12 mouse cellular contexts compared by ENCODE assay signal in the genomic region with DNA sequence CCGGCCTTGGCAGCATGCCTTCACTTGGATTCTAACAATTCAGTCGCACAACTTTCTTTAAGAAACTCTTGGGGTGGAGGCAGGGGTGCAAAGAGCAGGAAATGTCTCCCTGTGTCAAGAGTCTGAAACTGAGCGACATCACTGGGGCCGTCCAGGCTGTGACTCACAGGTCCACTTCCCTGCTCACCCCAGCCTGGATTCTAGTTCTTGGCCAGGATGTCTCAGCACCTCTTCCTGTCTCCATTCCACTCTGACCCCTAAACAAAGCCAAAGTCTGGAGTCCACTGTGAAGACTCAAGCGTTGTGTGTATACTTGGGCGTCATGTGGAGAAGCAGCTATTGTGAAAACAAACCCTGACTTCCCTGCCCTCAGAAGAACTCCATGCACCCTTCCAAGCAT. TPM values are rescaled to one million over a fixed set of nuclear protein-coding genes. Genes with fewer than 3 reads are reported as not detected.
DNase-seq lines count a peak whose midpoint lies in the region; ATAC-seq and TF ChIP-seq lines count a peak whose summit lies in the region.
"Had no signal": no experiment of that assay in that cellular context is flagged by ENCODE, and none has a peak within 500 bp of the region (broad histone marks: within the 10 kb centered on the region; RNA-seq: fewer than 3 reads in every experiment).

No protein-coding gene starts in this region.

- TF ChIP-seq EP300 in stomach, postnatal 0 days (optimal IDR thresholded peaks at IDR 0.05): no peak

- H3K4me1 ChIP-seq in midbrain, embryonic 11.5 days (ENCODE audit: control insufficient read depth, insufficient read depth, low read length): no peaks in the 10 kb centered on the region
- H3K4me1 ChIP-seq in midbrain, embryonic 16.5 days (ENCODE audit: control insufficient read depth, insufficient read depth, low read length): no peaks in the 10 kb centered on the region
- H3K4me1 ChIP-seq in heart, embryonic 14.5 days (ENCODE audit: control insufficient read depth in 2 of 2, insufficient read depth in 2 of 2, low read length in 2 of 2): peaks cover 10 to 11% of the 10 kb centered on the region in 2 experiments; a peak in 3 of 4 replicates
- H3K4me1 ChIP-seq in stomach, postnatal 0 days (replicated peaks; ENCODE audit: control insufficient read depth, insufficient read depth): no peaks in the 10 kb centered on the region

- H3K4me2 ChIP-seq in midbrain, embryonic 11.5 days: no peak overlapping the region
- H3K4me2 ChIP-seq in midbrain, embryonic 16.5 days (ENCODE audit: low read length): no peak overlapping the region
- H3K4me2 ChIP-seq in heart, embryonic 14.5 days (ENCODE audit: low read length): no peak overlapping the region
- H3K4me2 ChIP-seq in stomach, postnatal 0 days (replicated peaks; ENCODE audit: low read depth): no peak overlapping the region
- H3K4me2 ChIP-seq: limb, embryonic 12.5 days had no signal

- H3K27me3 ChIP-seq in midbrain, embryonic 11.5 days (ENCODE audit: control insufficient read depth, insufficient read depth, low read length): no peaks in the 10 kb centered on the region
- no peaks in the 10 kb centered on the region for H3K27me3 ChIP-seq in midbrain, embryonic 16.5 days (ENCODE audit: control insufficient read depth, insufficient read depth, low read depth, low read length)
- H3K27me3 ChIP-seq in heart, embryonic 14.5 days (ENCODE audit: control insufficient read depth, insufficient read depth, low read length): no peaks in the 10 kb centered on the region
- no peaks in the 10 kb centered on the region for H3K27me3 ChIP-seq in stomach, postnatal 0 days (ENCODE audit: control insufficient read depth, insufficient read depth, low read length)
- H3K27me3 ChIP-seq: Patski had no signal

- 82% methylated on average over 6 of the region's 6 CpGs for WGBS in midbrain, embryonic 11.5 days
- WGBS in midbrain, embryonic 16.5 days: 81% methylated on average over 6 of the region's 6 CpGs
- 49% methylated on average over 6 of the region's 6 CpGs for WGBS in heart, embryonic 14.5 days
- WGBS in stomach, postnatal 0 days: 47% methylated on average over 6 of the region's 6 CpGs

- no peak for TF ChIP-seq CTCF in stomach, postnatal 0 days (IDR thresholded peaks at IDR 0.05; ENCODE audit: low read depth)

- ATAC-seq in midbrain, embryonic 11.5 days (ENCODE audit: low FRiP score): no peak
- ATAC-seq in midbrain, embryonic 16.5 days: no peak
- ATAC-seq in heart, embryonic 14.5 days (ENCODE audit: insufficient number of reproducible peaks, insufficient read depth, low FRiP score, low read depth): peak; percentile 56
- ATAC-seq in stomach, postnatal 0 days (ENCODE audit: low FRiP score, low TSS enrichment): peak; percentile 49; the same call in 1 of the 2 replicates
- ATAC-seq: forebrain, embryonic 14.5 days; Patski had no signal

- no peak overlapping the region for H3K4me3 ChIP-seq in midbrain, embryonic 11.5 days (ENCODE audit: low read depth, low read length)
- H3K4me3 ChIP-seq in midbrain, embryonic 16.5 days (ENCODE audit: low read depth, low read length): no peak overlapping the region
- no peak overlapping the region for H3K4me3 ChIP-seq in heart, embryonic 14.5 days (ENCODE audit: control insufficient read depth in 1 of 2, insufficient read depth in 1 of 2, low read depth in 1 of 2, low read length in 2 of 2)
- no peak overlapping the region for H3K4me3 ChIP-seq in stomach, postnatal 0 days (ENCODE audit: low read depth, low read length)
- H3K4me3 ChIP-seq: limb, embryonic 12.5 days had no signal

- no peak overlapping the region for H3K9ac ChIP-seq in midbrain, embryonic 11.5 days (ENCODE audit: low read length)
- no peak overlapping the region for H3K9ac ChIP-seq in midbrain, embryonic 16.5 days (ENCODE audit: low read depth, low read length)
- no peak overlapping the region for H3K9ac ChIP-seq in heart, embryonic 14.5 days (ENCODE audit: low read length)
- H3K9ac ChIP-seq in stomach, postnatal 0 days (ENCODE audit: low read length): no peak overlapping the region
- H3K9ac ChIP-seq: limb, embryonic 12.5 days had no signal

- no peaks in the 10 kb centered on the region for H3K9me3 ChIP-seq in midbrain, embryonic 11.5 days (ENCODE audit: control insufficient read depth, low read length)
- H3K9me3 ChIP-seq in midbrain, embryonic 16.5 days (replicated peaks; ENCODE audit: control insufficient read depth, low read length, poor library complexity, severe bottlenecking): no peaks in the 10 kb centered on the region
- no peaks in the 10 kb centered on the region for H3K9me3 ChIP-seq in heart, embryonic 14.5 days (ENCODE audit: control insufficient read depth, low read length)
- H3K9me3 ChIP-seq in stomach, postnatal 0 days (ENCODE audit: control insufficient read depth, low read length): no peaks in the 10 kb centered on the region
- H3K9me3 ChIP-seq: limb, embryonic 12.5 days had no signal

- DNase-seq in midbrain, embryonic 11.5 days (ENCODE audit: low spot score, missing footprints): peak; percentile 45
- DNase-seq in kidney, postnatal 14 days: peak; percentile 66
- no peak for DNase-seq in stomach, postnatal 0 days (ENCODE audit: low spot score)
- no peak for DNase-seq in thymus, postnatal 10 days (ENCODE audit: low spot score in 2 of 2)
- DNase-seq in B cell, adult 2 months: no peak
- DNase-seq in embryo, embryonic 9.5 days (ENCODE audit: extremely low spot score): no peak
- DNase-seq: cerebellum, postnatal 25 days had no signal

- no peaks in the 10 kb centered on the region for H3K36me3 ChIP-seq in midbrain, embryonic 11.5 days (ENCODE audit: control insufficient read depth, insufficient read depth, low read length)
- no peaks in the 10 kb centered on the region for H3K36me3 ChIP-seq in midbrain, embryonic 16.5 days (ENCODE audit: control insufficient read depth, insufficient read depth, low read length)
- H3K36me3 ChIP-seq in heart, embryonic 14.5 days (ENCODE audit: control insufficient read depth, insufficient read depth, low read length): no peaks in the 10 kb centered on the region
- no peaks in the 10 kb centered on the region for H3K36me3 ChIP-seq in stomach, postnatal 0 days (ENCODE audit: control insufficient read depth, insufficient read depth, low read length)
- H3K36me3 ChIP-seq: limb, embryonic 12.5 days had no signal

- H3K27ac ChIP-seq in midbrain, embryonic 11.5 days (ENCODE audit: low read depth, low read length): no peak overlapping the region
- no peak overlapping the region for H3K27ac ChIP-seq in midbrain, embryonic 16.5 days (ENCODE audit: low read length)
- H3K27ac ChIP-seq in heart, embryonic 14.5 days (replicated peaks in 1 of 2; ENCODE audit: control insufficient read depth in 1 of 2, insufficient read depth in 1 of 2, low read depth in 2 of 2, low read length in 2 of 2): peak overlapping the region in 1 of 2 experiments; percentile 58; a peak in 1 of 4 replicates
- H3K27ac ChIP-seq in stomach, postnatal 0 days (replicated peaks): no peak overlapping the region

RNA-seq across cellular contexts. Expression of a gene that starts 55.6 kb away (rescaled TPM):
- polyA plus RNA-seq in midbrain, embryonic 11.5 days (2014; fragmentation: Nextera tagmentation; extraction: Ambion mirVana): 24.5 and 28.1 TPM in 2 replicates
- polyA plus RNA-seq in midbrain, embryonic 16.5 days (2015; fragmentation: Nextera tagmentation; extraction: Ambion mirVana): 22.7 and 26.4 TPM in 2 replicates
- polyA plus RNA-seq in heart, embryonic 14.5 days (2014; fragmentation: Nextera tagmentation; extraction: Ambion mirVana): 44.3 and 44.5 TPM in 2 replicates
- polyA plus RNA-seq in stomach, postnatal 0 days (2015; fragmentation: Nextera tagmentation; extraction: Ambion mirVana): 6.1 and 6.5 TPM in 2 replicates
- polyA plus RNA-seq: Patski had no signal

Comparison
In these comparisons a context has a peak if more than half of its experiments do, and no peak if none do; other contexts are left out.
1. ATAC-seq: peak in heart, embryonic 14.5 days (single experiment) and stomach, postnatal 0 days (single experiment); none in midbrain, embryonic 11.5 days (single experiment) and midbrain, embryonic 16.5 days (single experiment).
2. DNase-seq: peak in midbrain, embryonic 11.5 days (single experiment) and kidney, postnatal 14 days (single experiment); none in stomach, postnatal 0 days (single experiment), thymus, postnatal 10 days (0 of 2), B cell, adult 2 months (0 of 2) and embryo, embryonic 9.5 days (single experiment).